Mouse (Mus musculus): ENCODE results near the gene Spata2.

Spata2 gene

GRCm38 (mm10) chr2:167447629-167448028 lies 45.1 kb downstream of the Spata2 start:
- DNase-seq (ENCODE audit: low spot score in 2 of 2): peak; percentile 42 to 68

DNA sequence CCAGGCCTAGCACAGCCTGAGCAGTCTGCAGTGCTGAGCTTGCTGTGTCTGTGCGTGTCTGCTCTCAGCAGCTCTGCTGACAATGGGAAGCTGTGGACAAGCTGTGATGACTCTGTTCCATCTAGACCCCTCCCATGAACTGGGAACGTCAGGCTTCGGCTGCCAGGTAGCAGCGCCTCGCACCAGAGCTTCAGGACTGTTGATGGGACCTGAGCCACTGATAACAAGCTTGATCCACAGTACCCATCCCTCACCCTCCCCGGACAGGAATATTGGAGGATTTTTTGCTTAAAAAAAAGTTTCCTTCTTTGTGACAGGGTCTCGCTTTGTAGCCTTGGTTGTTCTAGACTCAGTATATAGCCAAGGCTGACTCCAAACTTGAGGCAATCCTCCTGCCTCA lies 45.5 kb downstream of the Spata2 start:
- DNase-seq (ENCODE audit: low spot score in 2 of 2): no peak

DNA sequence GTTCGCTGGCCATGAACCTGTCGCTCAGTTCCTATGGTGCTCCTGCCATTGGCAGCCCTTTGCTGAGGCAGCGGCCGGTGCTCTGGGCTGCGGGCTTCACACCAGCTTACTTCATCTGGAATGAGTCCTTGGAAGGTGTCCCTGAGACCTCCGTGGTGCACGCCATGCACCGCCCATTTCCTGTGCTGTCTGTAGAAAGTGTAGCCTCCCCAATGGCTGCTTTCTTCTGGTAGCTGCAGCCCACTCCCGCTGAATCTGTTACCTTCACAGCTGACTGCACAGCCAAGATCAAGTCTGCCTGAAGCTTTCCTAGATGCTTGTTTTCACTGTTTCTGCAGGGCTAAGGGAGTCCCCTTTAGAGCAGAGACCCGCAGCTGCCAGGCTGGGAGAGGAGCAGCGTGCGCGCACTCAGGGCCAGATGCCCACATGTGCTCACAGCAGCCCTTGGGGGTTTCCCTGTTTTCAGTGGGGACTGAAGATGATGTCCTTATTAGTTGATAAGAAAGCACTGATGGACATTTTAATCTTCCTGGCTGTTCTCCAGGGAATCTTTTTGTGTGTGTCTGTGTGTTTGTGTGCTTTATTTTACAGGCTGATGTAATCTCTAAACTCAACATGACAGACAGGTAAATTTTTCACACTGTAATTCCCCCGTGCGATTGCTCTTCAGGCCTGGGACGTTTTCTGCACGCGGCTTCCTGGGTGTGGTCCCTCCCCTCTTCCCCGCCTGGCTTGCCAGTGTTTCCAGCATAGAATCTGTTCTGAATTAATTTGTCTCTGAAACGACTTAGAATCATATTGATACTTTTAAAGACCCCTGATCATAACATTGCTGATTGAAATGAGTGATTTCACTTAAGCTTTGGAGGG lies 46.5 kb downstream of the Spata2 start:
- no peak for DNase-seq (ENCODE audit: low spot score in 2 of 2)

- DNase-seq (ENCODE audit: low spot score in 2 of 2): no peak
These were observed 49.1 kb downstream of the Spata2 start for GRCm38 (mm10) chr2:167443411-167444193.

- no peak for DNase-seq (ENCODE audit: low spot score in 2 of 2)
These were observed 53.3 kb downstream of the Spata2 start for GRCm38 (mm10) chr2:167439422-167439821.

- no peak for DNase-seq (ENCODE audit: low spot score in 2 of 2)
These were observed 56.3 kb downstream of the Spata2 start for GRCm38 (mm10) chr2:167436371-167436770.

DNA sequence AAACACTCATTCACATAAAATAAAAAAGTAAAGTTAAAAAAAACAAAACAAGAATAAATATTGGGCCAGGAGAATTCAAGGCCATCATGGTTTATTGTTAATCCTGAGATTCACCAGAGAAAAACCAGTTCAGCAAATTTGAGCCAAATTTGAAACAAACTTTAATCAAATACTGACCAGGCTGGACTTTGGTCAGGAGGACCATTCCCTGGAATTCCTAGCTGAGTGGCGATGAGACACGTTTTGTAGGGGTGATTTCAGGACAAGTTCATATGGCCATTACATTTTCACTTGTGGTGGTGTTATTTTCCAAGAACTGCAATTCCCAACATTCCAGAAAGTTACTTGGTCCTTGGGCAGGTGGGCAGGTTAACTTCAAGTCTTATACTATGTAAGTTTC lies 57.1 kb downstream of the Spata2 start:
- DNase-seq (ENCODE audit: low spot score in 2 of 2): no peak

GRCm38 (mm10) chr2:167434570-167434969 lies 58.1 kb downstream of the Spata2 start:
- DNase-seq (ENCODE audit: low spot score in 2 of 2): no peak

DNA sequence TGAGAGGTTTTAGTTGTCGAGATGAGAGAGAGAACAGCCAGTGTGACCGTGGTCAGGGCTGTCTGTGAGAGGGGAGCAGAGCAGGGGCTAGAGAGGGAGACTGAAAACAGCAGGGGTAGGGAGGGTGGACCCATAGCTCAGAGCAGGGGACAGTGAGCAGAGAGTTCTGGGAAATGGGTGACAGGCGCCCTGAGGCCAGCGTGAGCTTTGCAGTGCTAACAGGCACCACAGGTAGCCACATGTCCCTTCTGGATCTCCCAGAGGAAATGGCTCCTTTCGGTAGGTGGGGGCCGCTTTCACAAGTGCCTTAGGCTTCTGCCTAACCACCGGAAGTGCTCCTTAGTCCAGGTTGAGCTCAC lies 61.3 kb downstream of the Spata2 start:
- no peak for DNase-seq (ENCODE audit: low spot score in 2 of 2)
